Mouse (Mus musculus): ENCODE measurements around the gene Xrcc1. TPM values are rescaled to one million over a fixed set of nuclear protein-coding genes. Genes with fewer than 3 reads are reported as not detected.

Xrcc1 gene
- polyA plus RNA-seq, 1 experiment: 32.5 TPM

GRCm38 (mm10) chr7:24564607-24565265, 18.6 kb downstream of the Xrcc1 start:
- no peak for DNase-seq (ENCODE audit: low spot score)

GRCm38 (mm10) chr7:24565627-24566026, 19.5 kb downstream of the Xrcc1 start:
- no peak for DNase-seq (ENCODE audit: low spot score)

- DNase-seq (ENCODE audit: low spot score): no peak
These were observed 20.1 kb downstream of the Xrcc1 start for GRCm38 (mm10) chr7:24566206-24566605.

- DNase-seq (ENCODE audit: low spot score): no peak
These were observed 22.4 kb downstream of the Xrcc1 start for GRCm38 (mm10) chr7:24568512-24568911.

GRCm38 (mm10) chr7:24571071-24571470, 25.0 kb downstream of the Xrcc1 start:
- DNase-seq (ENCODE audit: low spot score): no peak

- DNase-seq (ENCODE audit: low spot score): no peak
These were observed 26.4 kb downstream of the Xrcc1 start for GRCm38 (mm10) chr7:24572455-24572854.

GRCm38 (mm10) chr7:24574224-24574796, 28.2 kb downstream of the Xrcc1 start:
- no peak for DNase-seq (ENCODE audit: low spot score)

- no peak for DNase-seq (ENCODE audit: low spot score)
These were observed 31.7 kb downstream of the Xrcc1 start for GRCm38 (mm10) chr7:24577811-24578210.

- DNase-seq (ENCODE audit: low spot score): no peak
These were observed 38.8 kb downstream of the Xrcc1 start for GRCm38 (mm10) chr7:24584876-24585275.

- DNase-seq (ENCODE audit: low spot score): no peak
These were observed 39.9 kb downstream of the Xrcc1 start for GRCm38 (mm10) chr7:24585995-24586394.

GRCm38 (mm10) chr7:24586828-24587227, 40.7 kb downstream of the Xrcc1 start:
- DNase-seq (ENCODE audit: low spot score): no peak

GRCm38 (mm10) chr7:24587330-24588105, 41.4 kb downstream of the Xrcc1 start, which contains the start of the genes Ethe1 and Zfp575:
TSS of gene Ethe1 (plus strand) at chr7:24587543.
TSS of gene Zfp575 (minus strand) at chr7:24587641.
- DNase-seq (ENCODE audit: low spot score): no peak

- DNase-seq (ENCODE audit: low spot score): no peak
These were observed 42.2 kb downstream of the Xrcc1 start for GRCm38 (mm10) chr7:24588336-24588735.

GRCm38 (mm10) chr7:24591735-24592134, 45.6 kb downstream of the Xrcc1 start:
- no peak for DNase-seq (ENCODE audit: low spot score)

- no peak for DNase-seq (ENCODE audit: low spot score)
These were observed 46.1 kb downstream of the Xrcc1 start for GRCm38 (mm10) chr7:24592163-24592562.

- no peak for DNase-seq (ENCODE audit: low spot score)
These were observed 46.7 kb downstream of the Xrcc1 start for GRCm38 (mm10) chr7:24592781-24593180.

GRCm38 (mm10) chr7:24593621-24594308, 47.7 kb downstream of the Xrcc1 start:
- peak; percentile 77 for DNase-seq (ENCODE audit: low spot score)

- DNase-seq (ENCODE audit: low spot score): no peak
These were observed 48.3 kb downstream of the Xrcc1 start for GRCm38 (mm10) chr7:24594309-24594803.

GRCm38 (mm10) chr7:24595464-24595863, 49.4 kb downstream of the Xrcc1 start:
- DNase-seq (ENCODE audit: low spot score): no peak

GRCm38 (mm10) chr7:24598121-24598520, 52.0 kb downstream of the Xrcc1 start:
- DNase-seq (ENCODE audit: low spot score): no peak

- no peak for DNase-seq (ENCODE audit: low spot score)
These were observed 53.4 kb downstream of the Xrcc1 start for GRCm38 (mm10) chr7:24599211-24600067.

All from urinary bladder, adult 2 months (tissue).